Mouse (Mus musculus) ovary, adult 2 months (tissue): ENCODE data around the gene Gpx6. TPM values are rescaled to one million over a fixed set of nuclear protein-coding genes. Genes with fewer than 3 reads are reported as not detected.

Experiments used
- polyA plus RNA-seq: library from polyadenylated mRNA; depleted of rRNA; stranded (reverse); fragments of >200 nt; gene quantifications from 2 replicates; pipeline ENCODE4 v1.2.3, GENCODE M21; 2012; rRNA removed

Gpx6 gene
- polyA plus RNA-seq: 0.23 and 0.26 TPM in 2 replicates

DNA sequence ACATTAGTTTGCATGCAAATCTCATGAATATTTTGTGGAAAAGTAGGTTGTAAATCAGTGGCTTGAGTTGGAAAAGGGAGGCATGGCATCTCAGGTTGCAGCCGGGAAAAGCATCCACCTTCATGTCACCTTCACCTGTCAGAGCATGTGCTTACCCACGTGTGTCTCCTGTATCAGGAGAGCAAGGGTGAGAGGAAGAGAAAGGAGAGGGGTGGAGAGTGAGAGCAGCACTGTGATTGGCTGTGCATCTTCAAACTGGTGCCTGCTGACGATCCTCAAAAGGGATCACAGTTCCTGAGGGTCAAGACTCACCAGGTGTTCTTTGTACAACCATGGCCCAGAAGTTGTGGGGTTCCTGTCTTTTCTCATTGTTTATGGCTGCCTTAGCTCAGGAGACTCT lies at the start of gene Gpx6:
TSS of gene Gpx6 (plus strand) at position 200 of the 400 bp plus-strand sequence.

DNA sequence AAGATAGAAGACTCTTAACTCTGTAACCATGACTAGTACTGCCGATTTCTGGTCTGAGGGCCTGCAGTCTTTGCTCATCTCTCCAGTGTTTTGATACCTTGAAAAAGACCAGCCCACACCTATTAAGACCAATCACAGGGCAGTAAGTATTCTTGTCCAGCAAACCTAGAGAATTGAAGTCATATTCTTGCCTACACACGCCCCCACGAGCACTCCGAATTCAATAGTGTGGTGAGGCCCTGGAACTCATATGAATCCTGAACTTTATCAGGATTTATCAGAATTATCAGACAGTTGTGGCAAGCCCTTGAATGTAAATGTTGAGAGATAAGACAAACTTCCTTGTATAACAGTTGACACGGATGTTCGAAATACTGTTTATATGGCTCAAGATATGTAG lies 19.3 kb upstream of the Gpx6 start, which contains the start of gene Gpx5:
TSS of gene Gpx5 (minus strand) at position 101 of the 400 bp plus-strand sequence.

DNA sequence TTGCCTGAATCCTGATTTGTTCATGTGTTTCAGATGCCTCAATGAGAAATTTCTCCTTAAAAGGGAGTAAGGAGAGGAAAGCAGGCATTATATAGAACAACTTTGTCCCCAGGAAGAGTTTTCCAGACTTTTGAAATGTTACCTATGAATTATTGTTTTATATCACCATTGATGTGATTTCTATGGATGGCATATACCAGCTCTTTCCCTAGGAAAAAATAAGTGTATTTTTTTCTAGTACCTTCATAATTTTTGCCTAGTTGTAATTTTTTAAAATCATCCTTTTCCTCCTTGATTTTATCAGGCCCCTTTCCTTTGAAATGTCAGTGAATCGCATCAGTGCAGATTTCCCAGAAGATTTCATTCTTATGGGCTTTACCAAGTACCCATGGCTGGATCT lies 34.7 kb downstream of the Gpx6 start, which contains the start of gene Olfr1367:
TSS of gene Olfr1367 (plus strand) at position 301 of the 400 bp plus-strand sequence.

DNA sequence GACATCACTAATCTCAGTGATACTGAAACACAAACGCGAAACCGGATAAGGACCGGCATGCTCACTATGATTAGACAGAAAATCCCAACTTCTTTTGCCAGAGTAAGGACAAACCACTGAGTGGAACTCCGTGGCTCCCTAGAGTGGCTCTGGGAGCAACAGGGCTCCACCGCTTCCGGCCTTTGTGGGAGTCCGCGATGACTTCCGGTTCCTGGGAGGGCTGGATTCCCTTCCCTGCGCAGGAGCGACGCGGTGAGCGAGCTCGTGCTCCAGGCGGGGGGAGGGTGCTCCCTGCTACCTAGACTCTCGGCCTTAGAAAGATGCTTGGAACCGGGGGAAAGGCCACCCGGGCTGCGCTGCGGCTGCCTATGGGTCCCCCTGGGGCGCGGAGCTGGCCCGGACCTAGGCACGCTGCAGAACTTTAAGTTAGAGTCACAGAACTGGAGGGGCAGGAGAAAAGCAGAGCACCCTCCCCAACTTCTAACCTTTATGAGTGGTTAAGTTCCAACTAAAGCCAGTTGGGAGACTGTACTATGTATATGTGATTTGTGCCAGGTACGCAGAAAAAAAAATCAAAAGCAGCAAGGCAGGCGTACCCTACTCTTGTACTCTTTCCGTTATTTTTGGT lies 50.8 kb downstream of the Gpx6 start, which contains the start of gene Zscan12:
TSS of gene Zscan12 (plus strand) at position 200 of the 628 bp plus-strand sequence.

Other genes with a start within 250 kb of the Gpx6 start
- not detected in 2 replicates for gene Olfr1370, start 237.2 kb upstream of the Gpx6 start, polyA plus RNA-seq
- not detected in 2 replicates for gene Olfr1369-ps1, start 200.6 kb upstream of the Gpx6 start, polyA plus RNA-seq
- gene Olfr263, start 182.5 kb upstream of the Gpx6 start, polyA plus RNA-seq: not detected in 2 replicates
- gene Olfr1368, start 166.3 kb upstream of the Gpx6 start, polyA plus RNA-seq: not detected in 2 replicates
- gene Trim27, start 132.7 kb upstream of the Gpx6 start, polyA plus RNA-seq: 137 and 257 TPM in 2 replicates
- not detected in 2 replicates for gene Gpx5, start 19.4 kb upstream of the Gpx6 start, polyA plus RNA-seq
- gene Olfr1367, start 34.8 kb downstream of the Gpx6 start, polyA plus RNA-seq: not detected in 2 replicates
- 1.2 and 1.6 TPM in 2 replicates for gene Zscan12, start 50.7 kb downstream of the Gpx6 start, polyA plus RNA-seq
- 35.7 and 38.6 TPM in 2 replicates for gene Zkscan3, start 90.6 kb downstream of the Gpx6 start, polyA plus RNA-seq
- gene Pgbd1, start 128.9 kb downstream of the Gpx6 start, polyA plus RNA-seq: 0.51 and 0.62 TPM in 2 replicates
- gene Zscan26, start 141.6 kb downstream of the Gpx6 start, polyA plus RNA-seq: 7.9 and 10.2 TPM in 2 replicates
- gene Nkapl, start 156.4 kb downstream of the Gpx6 start, polyA plus RNA-seq: 0.34 and 0.45 TPM in 2 replicates
- 1.6 and 2.2 TPM in 2 replicates for gene Zkscan4, start 166.8 kb downstream of the Gpx6 start, polyA plus RNA-seq
- not detected in 2 replicates for gene Gm10065, start 167.3 kb downstream of the Gpx6 start, polyA plus RNA-seq
- gene AK157302, start 183.1 kb downstream of the Gpx6 start, polyA plus RNA-seq: 0.14 TPM in 1 of 2 replicates, not detected in the other
- 9.0 and 18.5 TPM in 2 replicates for gene Gm11273, start 189.3 kb downstream of the Gpx6 start, polyA plus RNA-seq
- 3.6 and 3.9 TPM in 2 replicates for gene Zkscan8, start 219.0 kb downstream of the Gpx6 start, polyA plus RNA-seq
- not detected in 2 replicates for gene Olfr1366, start 230.7 kb downstream of the Gpx6 start, polyA plus RNA-seq
- gene Olfr1535, start 247.8 kb downstream of the Gpx6 start, polyA plus RNA-seq: not detected in 2 replicates